Mouse (Mus musculus) spleen, adult 2 months (tissue): ENCODE measurements at regions not wholly inside any gene's neighbourhood (a gene's known extent, or its start where the extent isn't known, plus 50 kb on each side); places are given as distances from the start of the nearest gene placed in this dataset.

Experiments
- CTCF ChIP-seq: fragments of 200-500 bp; IDR thresholded peaks from 2 replicates; pipeline ENCODE4 v1.5.1; 2011; ENCODE audit warnings: mild to moderate bottlenecking, inconsistent platforms; ENCODE audit not compliant: insufficient read depth, insufficient read length, insufficient replicate concordance; ENCODE audit errors: extremely low read depth
- POLR2A ChIP-seq: fragments of 200-500 bp; IDR thresholded peaks from 2 replicates; pipeline ENCODE4 v1.6.1; 2011; ENCODE audit warnings: low read depth, low read length, inconsistent platforms

DNA sequence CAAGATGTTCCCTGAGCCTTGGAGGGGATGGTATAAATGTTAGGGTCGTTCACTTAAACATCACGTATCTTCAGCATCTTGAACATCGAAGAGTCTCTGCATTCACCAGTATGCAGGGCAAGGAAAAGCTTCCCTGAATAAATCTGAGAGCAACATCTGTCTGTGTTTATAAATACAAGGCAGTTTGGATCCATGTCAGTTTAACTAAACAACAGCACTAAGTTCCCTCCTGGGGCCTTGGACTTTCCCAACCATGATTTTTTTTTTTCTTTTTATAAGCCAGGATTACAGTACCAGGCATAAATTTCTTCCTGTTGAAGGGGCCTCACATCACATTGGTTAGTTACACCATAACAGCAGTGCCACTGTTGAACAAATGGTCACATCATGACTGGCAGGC is 88.2 kb upstream of the Egfr start:
- TF ChIP-seq CTCF = no peak
- TF ChIP-seq POLR2A = no peak
